Mouse (Mus musculus) thymus, postnatal 0 days (tissue): ENCODE measurements at regions not wholly inside any gene's neighbourhood (a gene's known extent, or its start where the extent isn't known, plus 50 kb on each side); places are given as distances from the start of the nearest gene placed in this dataset.

Experiments used
- DNase-seq: peaks from one replicate; pipeline ENCODE4 v3.0.0-alpha.2; 2015; ENCODE audit warnings: low spot score

GRCm38 (mm10) chr1:77933095-77933766, 263.7 kb downstream of the Pax3 start:
- DNase-seq = no peak

- no peak for DNase-seq
These were observed 264.7 kb downstream of the Pax3 start for GRCm38 (mm10) chr1:77932226-77932625.

GRCm38 (mm10) chr1:77930661-77931060, 266.3 kb downstream of the Pax3 start:
- no peak for DNase-seq

- DNase-seq = no peak
These were observed 267.4 kb downstream of the Pax3 start for GRCm38 (mm10) chr1:77929552-77929951.

- no peak for DNase-seq
These were observed 270.8 kb downstream of the Pax3 start for GRCm38 (mm10) chr1:77926146-77926545.

GRCm38 (mm10) chr1:77896226-77896625, 300.7 kb downstream of the Pax3 start:
- no peak for DNase-seq

- DNase-seq = no peak
These were observed 317.9 kb downstream of the Pax3 start for GRCm38 (mm10) chr1:77879026-77879425.

GRCm38 (mm10) chr1:77870125-77870524, 326.8 kb downstream of the Pax3 start:
- DNase-seq = no peak

GRCm38 (mm10) chr1:77869174-77869573, 327.8 kb downstream of the Pax3 start:
- no peak for DNase-seq

GRCm38 (mm10) chr1:77859931-77860330, 337.0 kb downstream of the Pax3 start:
- DNase-seq = no peak

- DNase-seq = no peak
These were observed 339.5 kb upstream of the Epha4 start for GRCm38 (mm10) chr1:77854366-77854765.

GRCm38 (mm10) chr1:77847766-77848615, 333.1 kb upstream of the Epha4 start:
- DNase-seq = no peak

- DNase-seq = no peak
These were observed 331.3 kb upstream of the Epha4 start for GRCm38 (mm10) chr1:77846039-77846727.

- no peak for DNase-seq
These were observed 325.8 kb upstream of the Epha4 start for GRCm38 (mm10) chr1:77840672-77841071.

GRCm38 (mm10) chr1:77832174-77832573, 317.3 kb upstream of the Epha4 start:
- no peak for DNase-seq

- DNase-seq = no peak
These were observed 310.0 kb upstream of the Epha4 start for GRCm38 (mm10) chr1:77824716-77825387.

GRCm38 (mm10) chr1:77823801-77824687, 309.2 kb upstream of the Epha4 start:
- DNase-seq = no peak

- no peak for DNase-seq
These were observed 305.2 kb upstream of the Epha4 start for GRCm38 (mm10) chr1:77820101-77820500.

- no peak for DNase-seq
These were observed 300.6 kb upstream of the Epha4 start for GRCm38 (mm10) chr1:77815451-77815850.

- no peak for DNase-seq
These were observed 296.7 kb upstream of the Epha4 start for GRCm38 (mm10) chr1:77811573-77811972.

GRCm38 (mm10) chr1:77790974-77791373, 276.1 kb upstream of the Epha4 start:
- no peak for DNase-seq
